Mouse (Mus musculus) gastrocnemius, adult 2 months (tissue): Measurements from ENCODE around the gene Mpnd. TPM values are rescaled to one million over a fixed set of nuclear protein-coding genes. Genes with fewer than 3 reads are reported as not detected.
A peak's percentile ranks its signal among the peaks of the same experiment; 100 is the strongest.

Experiments
- DNase-seq: peaks from one replicate; pipeline ENCODE4 v3.0.0; 2022
- H3K27ac ChIP-seq: fragments of 200-600 bp; 2 replicates; pipeline ENCODE4 v1.8.1; 2022; ENCODE audit warnings: mild to moderate bottlenecking
- H3K4me3 ChIP-seq: fragments of 200-600 bp; 2 replicates; pipeline ENCODE4 v1.8.1; 2022; ENCODE audit warnings: mild to moderate bottlenecking, moderate library complexity
- CTCF ChIP-seq: fragments of 200-600 bp; IDR thresholded peaks from 2 replicates; pipeline ENCODE4 v1.8.1; 2022; ENCODE audit warnings: antibody characterized with exemption, mild to moderate bottlenecking, moderate library complexity
- intact Hi-C: fragments of 180-260 bp; cut with DNase I; formaldehyde crosslinking; loops from one replicate; pipeline ENCODE4 v1.15.1; 2025
- total RNA-seq, 2 experiments: library from RNA; stranded (reverse); gene quantifications; 2 replicates each; pipeline ENCODE4 v1.2.3; 2021

Gene Mpnd
- total RNA-seq, 2 experiments from 2014 or later: 41.2 to 41.6 TPM

DNA sequence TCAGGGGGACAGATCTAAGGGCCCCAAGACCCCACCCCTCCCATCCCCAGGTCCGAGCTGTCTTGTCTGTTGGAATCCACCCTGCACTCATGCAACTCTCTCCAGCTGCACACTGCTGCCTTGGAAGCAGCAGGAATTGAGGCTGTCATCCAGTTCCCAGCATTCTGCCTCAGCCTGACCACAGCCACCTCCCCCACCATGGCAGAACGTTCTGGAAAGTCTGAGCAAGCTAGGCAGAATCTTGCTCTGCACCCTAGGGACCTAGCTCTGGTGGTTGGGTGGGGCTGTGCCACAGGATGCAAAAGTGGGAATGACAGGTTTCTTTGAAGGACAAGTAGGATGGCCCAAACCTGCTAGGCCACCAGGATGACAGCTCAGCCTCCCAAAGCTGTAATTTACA, 19.0 kb downstream of the Mpnd start:
- intact Hi-C loops: no loop called here
- peak; percentile 34 for DNase-seq
- TF ChIP-seq CTCF: no peak
- Histone ChIP-seq H3K27ac (peak overlapping the region; percentile 89), H3K4me3 (no peak overlapping the region)

DNA sequence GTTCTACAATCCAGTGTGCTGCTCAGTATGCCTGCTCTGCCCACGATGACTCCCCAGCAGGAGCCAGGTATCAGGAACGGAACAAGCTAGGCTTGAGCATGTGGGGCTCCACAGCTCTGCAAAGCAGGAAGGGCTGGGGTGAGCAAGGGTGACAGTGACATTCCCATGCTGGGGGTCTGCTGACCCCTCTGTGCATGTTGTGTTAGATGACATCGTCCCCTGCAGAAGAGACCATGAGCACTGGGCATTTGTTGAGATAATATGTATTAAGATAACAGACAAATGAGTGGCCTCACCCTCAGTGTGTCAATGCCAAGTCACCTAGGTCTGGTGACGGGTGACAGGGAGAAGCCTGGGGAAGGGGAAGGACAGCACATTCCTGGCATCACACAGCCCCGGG, 19.4 kb downstream of the Mpnd start:
- TF ChIP-seq CTCF: no peak
- H3K27ac ChIP-seq: peak overlapping the region; percentile 89
- no peak for DNase-seq

DNA sequence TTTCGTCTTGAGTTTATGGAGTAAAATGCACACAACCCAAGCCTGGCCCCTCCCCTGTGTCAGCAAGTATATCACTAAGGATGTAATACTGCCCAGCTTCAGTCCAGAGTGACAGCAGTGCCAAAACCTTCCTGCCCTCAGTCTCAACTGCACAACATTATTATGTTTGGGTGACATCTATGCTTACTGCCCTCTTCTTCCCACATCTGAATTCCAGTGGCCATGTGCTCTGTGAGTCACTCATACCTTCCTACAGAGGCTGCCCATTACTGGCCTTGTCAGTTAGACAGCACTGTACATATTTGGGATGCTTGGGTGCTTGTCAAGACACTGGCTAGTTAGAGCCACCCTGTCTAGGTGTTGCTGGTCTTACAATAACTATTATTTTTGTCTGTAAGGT, 20.8 kb downstream of the Mpnd start:
- no peak for DNase-seq
- H3K27ac ChIP-seq: peak overlapping the region; percentile 89
- TF ChIP-seq CTCF: no peak
- intact Hi-C loops: no loop called here
- no peak overlapping the region for H3K4me3 ChIP-seq

More for the DNA sequence above, 19.4 kb downstream of the Mpnd start:
- no peak overlapping the region for H3K4me3 ChIP-seq
- intact Hi-C loops: no loop called here

DNA sequence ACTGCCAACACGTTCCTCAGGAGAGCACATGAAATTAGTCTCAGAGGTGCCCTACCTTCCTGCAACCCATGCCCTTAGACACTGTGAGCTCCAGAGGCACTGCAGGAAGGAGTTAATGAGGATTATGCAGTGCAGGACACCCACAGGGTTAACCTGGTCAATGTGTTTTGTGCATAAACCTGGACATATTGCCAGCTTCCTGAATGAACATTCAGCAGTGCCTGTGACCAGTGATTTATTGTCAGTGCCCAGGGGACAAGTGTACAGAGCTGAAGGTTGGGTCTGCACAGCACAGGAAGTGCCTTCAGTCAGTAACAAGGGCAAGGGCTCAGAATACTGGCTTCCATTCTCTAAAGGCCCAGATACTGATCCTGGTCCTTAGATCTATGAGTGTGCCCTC, 21.4 kb downstream of the Mpnd start:
- intact Hi-C loops: no loop called here
- H3K4me3 ChIP-seq: no peak overlapping the region; the same call in 1 of the 2 replicates
- DNase-seq: no peak
- peak overlapping the region; percentile 89 for H3K27ac ChIP-seq
- no peak for TF ChIP-seq CTCF

DNA sequence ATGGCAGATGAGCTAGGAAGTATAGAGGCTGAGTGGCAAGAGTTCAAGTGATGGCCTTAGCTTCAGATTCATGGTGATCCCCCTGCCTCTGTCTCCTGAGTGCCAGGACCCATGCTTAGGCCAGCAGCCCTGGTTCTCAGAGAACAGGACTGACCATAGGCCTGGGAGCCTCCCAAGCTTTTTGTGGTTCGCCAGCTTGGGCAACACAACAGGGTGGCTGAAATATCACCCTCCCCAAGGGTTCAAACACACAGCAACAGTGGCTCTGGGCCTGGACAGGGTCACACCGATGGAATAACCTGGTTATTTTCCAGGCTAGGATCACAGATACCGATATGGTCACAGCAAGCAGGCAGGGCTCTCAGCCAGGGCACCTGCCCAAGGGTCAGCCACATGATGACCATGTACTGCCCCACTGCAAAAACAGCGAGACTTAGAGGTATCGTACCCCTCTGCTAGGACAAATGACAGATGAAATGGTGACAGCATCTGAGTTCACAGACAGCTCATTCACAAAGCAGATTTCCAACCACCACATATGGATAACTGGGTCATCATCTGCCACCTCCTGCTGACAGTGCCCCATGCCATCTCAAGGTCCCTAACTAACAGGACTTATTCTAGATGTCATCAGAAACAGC, 22.4 kb downstream of the Mpnd start:
- intact Hi-C loops: no loop called here
- no peak overlapping the region for H3K4me3 ChIP-seq
- DNase-seq: peak; percentile 86
- no peak for TF ChIP-seq CTCF
- H3K27ac ChIP-seq: peak overlapping the region; percentile 89

DNA sequence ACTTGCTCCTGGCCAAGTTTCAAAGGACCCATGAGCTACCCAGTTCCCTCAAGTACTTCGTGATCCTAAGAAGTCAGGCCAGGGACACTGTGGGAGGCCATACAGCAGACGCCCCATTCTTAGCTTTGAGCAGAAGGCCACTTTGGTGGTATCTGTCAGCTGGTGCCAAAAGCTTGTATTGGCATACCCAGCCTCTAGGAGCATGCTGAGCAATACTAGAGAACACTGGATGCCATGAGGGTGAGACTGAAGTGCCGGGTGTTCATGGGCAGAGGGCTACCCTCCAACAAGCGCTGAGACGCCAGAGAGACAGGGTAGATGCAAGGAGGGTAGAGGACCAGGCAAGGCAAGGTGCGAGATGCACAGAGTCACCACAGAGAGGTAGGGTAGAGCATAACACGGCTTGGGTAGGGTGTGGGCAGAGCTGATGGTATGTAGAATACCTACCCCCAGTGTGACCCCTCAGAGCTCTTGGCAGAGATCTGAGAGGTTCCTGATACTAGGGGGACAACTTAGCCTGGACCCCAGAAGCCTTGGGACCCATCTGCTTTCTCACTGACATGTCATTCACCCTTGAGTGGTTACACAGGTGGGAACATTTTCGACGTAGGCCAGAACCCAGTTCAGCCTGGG, 24.8 kb downstream of the Mpnd start:
- H3K4me3 ChIP-seq: peak overlapping the region; percentile 11; the same call in 1 of the 2 replicates
- H3K27ac ChIP-seq: peak overlapping the region; percentile 89
- intact Hi-C loops: loop anchor here (10.0 kb wide), 1 partner anchor 1244 kb away; the partner anchor contains the start of gene Vav1
- peak; percentile 17 for DNase-seq
- TF ChIP-seq CTCF: no peak

DNA sequence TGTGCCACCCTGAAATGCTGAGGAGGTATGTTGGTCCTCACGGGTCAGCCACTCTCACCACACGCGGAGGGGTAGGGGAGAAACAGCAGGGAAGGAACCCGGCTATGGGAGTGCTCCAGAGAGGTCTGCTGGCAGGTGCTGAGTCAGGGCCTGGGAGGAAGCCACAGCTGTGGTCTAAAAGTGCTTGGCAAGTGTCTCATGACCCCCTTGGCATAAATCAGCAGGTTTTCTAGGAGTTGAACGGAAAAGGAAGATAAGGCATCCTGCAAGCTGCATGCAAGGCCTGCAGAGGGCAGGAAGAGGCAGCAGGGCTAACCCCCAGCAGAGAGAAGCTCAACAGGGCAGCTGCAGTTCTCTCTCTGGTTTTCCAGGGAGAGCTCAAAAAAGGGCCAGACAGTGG, 25.4 kb downstream of the Mpnd start:
- DNase-seq: peak; percentile 67
- peak; percentile 16; the same call in 1 of the 2 replicates for TF ChIP-seq CTCF
- intact Hi-C loops: loop anchor here (10.0 kb wide), 1 partner anchor 1244 kb away; the partner anchor contains the start of gene Vav1
- Histone ChIP-seq H3K4me3 (peak overlapping the region; percentile 11; the same call in 1 of the 2 replicates), H3K27ac (peak overlapping the region; percentile 89)

DNA sequence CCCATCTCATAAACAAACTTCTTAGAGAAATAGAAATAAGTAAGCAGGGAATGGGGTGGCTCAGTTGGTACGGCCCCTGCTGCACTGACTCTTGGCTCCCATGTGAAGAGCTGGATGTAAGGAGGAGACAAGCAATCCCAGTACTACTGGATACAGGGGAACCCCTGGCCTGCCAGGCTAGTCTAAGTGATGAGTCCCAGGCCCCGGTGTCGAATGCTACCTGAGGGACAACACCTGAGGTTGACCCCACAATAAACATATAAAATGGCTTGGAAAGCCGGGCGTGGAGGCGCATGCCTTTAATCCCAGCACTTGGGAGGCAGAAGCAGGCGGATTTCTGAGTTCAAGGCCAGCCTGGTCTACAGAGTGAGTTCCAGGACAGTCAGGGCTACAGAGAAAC, 25.9 kb downstream of the Mpnd start:
- DNase-seq: no peak
- Histone ChIP-seq H3K27ac (peak overlapping the region; percentile 89), H3K4me3 (no peak overlapping the region)
- intact Hi-C loops: loop anchor here (10.0 kb wide), 1 partner anchor 1243 kb away; the partner anchor contains the start of gene Vav1
- no peak for TF ChIP-seq CTCF

DNA sequence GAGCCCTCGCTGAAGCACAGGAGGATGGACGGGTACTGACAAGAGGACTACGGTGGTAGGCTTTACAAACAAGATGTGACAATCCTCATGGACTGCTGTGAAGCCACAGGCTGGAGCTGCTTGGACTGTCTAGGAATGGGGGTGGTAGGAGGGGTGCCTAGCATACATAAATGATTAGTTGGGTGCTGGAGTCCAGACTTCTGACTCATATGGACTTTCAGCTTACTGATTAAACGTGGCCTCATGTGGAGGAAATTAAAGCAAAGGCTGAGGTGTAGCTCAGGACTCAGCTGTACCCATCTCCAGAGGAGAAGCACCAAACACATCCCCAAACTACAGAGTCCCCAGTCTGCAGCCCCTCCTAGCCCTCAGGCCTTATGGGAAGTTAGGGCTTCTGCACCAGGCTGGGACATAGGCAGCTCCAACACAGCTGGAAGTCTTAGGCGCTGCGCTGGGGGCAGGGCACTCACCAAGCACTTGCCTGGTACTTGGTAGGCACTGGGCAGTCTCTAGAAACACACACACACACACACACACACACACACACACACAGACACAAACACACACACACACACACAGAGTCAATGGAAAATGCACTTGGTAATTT, 26.7 kb downstream of the Mpnd start:
- TF ChIP-seq CTCF: no peak
- peak; percentile 25 for DNase-seq
- Histone ChIP-seq H3K27ac (peak overlapping the region; percentile 43; the same call in 1 of the 2 replicates), H3K4me3 (no peak overlapping the region)
- intact Hi-C loops: loop anchor here (10.0 kb wide), 1 partner anchor 1243 kb away; the partner anchor contains the start of gene Vav1

DNA sequence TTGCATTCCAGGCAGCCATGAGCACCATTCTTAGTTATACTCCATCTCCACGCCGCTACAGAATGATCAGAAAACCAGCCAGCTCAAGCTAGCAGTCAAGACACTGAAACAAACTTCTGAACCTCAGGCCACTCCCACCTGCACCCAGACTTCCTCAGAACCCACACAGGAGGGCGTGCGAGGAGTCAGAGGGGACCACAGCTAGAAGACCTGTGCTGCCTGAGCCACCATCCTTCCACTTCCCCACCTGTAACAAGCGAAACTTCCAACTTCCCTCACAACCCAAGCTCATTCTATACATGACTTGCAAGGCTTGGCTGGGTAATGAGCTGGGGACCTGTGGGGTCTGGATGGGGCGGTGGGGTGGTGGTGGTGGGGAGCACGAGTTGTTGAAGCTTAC, 27.3 kb downstream of the Mpnd start:
- peak; percentile 24 for DNase-seq
- H3K27ac ChIP-seq: peak overlapping the region; percentile 100
- intact Hi-C loops: loop anchor here (10.0 kb wide), 1 partner anchor 1242 kb away; the partner anchor contains the start of gene Vav1
- H3K4me3 ChIP-seq: peak overlapping the region; percentile 5; the same call in 1 of the 2 replicates
- no peak for TF ChIP-seq CTCF

DNA sequence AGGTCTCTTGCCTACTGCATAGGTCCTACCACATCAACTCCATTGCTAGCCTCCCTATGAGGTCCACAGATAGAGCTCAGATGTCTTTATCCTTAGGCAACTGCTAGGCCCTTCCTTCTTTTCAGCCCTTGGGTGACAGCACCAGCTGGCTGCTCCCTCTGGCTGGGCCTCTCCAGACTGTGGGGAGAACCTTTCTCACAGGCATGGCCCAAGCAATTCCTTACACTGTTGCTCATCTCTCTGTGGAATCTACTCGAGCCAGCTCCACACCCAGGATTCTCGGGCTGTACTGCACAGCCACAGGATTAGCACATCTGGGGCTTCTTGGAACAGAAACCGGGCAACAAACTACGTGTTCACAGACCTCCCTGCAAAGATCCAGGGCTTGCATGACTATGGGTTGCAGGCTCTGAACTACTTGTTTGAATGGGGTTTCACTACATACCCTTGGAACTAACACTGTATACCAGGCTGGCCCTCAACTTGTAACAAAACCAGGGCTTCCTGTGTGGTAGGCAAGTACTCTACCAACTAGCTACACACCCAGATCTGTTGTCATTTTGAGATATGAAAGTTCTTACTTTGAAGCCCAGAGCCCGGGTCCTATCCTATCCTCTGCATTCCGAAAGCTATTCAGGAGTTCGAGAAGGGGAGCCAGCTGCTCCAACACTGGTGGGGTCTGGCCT, 28.7 kb downstream of the Mpnd start:
- H3K4me3 ChIP-seq: peak overlapping the region; percentile 99
- peak; percentile 72 for DNase-seq

DNA sequence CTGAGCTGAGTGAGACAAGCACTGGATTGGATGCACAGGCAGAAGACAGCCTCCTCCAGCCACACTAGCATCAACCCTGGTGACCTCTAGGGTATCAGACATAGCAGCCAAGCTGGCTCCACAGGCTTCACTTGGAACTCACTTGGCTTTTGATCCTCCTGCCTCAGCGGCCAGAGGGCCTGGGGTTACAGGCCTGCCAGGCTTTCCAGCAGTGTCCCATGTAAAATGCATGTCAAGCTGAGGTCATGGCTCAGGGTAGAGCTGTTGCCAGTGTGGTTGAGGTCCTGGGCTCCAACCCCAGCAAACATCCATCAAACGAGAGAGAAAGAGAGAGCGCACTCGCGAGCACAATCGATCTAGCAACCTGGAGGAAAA, 29.2 kb downstream of the Mpnd start:
- Histone ChIP-seq H3K4me3 (peak overlapping the region; percentile 99), H3K27ac (peak overlapping the region; percentile 100)
- intact Hi-C loops: loop anchor here (2.0 to 10.0 kb wide), 3 partner anchors 22 to 1240 kb away; partner anchors contain the start of genes Hdgfl2, Ubxn6 and Vav1
- no peak for TF ChIP-seq CTCF
- DNase-seq: peak; percentile 20

More for the DNA sequence above, 28.7 kb downstream of the Mpnd start:
- intact Hi-C loops: loop anchor here (2.0 to 10.0 kb wide), 2 partner anchors 21 to 1241 kb away; partner anchors contain the start of gene Vav1
- TF ChIP-seq CTCF: no peak
- H3K27ac ChIP-seq: peak overlapping the region; percentile 100
